Mouse (Mus musculus) forebrain, embryonic 15.5 days (tissue): Measurements from ENCODE around the gene Slc7a7. TPM values are rescaled to one million over a fixed set of nuclear protein-coding genes. Genes with fewer than 3 reads are reported as not detected.

ENCODE experiments used
- ATAC-seq: fragments of 200-750 bp; cut with Nextera tagmentation; replicated peaks from 2 replicates; pipeline ENCODE4 v1.8.0; 2017; ENCODE audit warnings: mild to moderate bottlenecking, moderate TSS enrichment, moderate library complexity
- H3K27ac ChIP-seq: fragments of 300-500 bp; sonication (generic); replicated peaks from 2 replicates; pipeline ENCODE4 v1.5.1; 2015; ENCODE audit warnings: mild to moderate bottlenecking, inconsistent platforms
- H3K27me3 ChIP-seq: fragments of 300-500 bp; sonication (generic); 2 replicates; pipeline ENCODE4 v1.6.1; 2015; ENCODE audit warnings: inconsistent platforms
- H3K36me3 ChIP-seq: fragments of 300-500 bp; sonication (generic); 2 replicates; pipeline ENCODE4 v1.6.1; 2015; ENCODE audit warnings: mild to moderate bottlenecking, inconsistent platforms
- H3K4me1 ChIP-seq: fragments of 300-500 bp; sonication (generic); 2 replicates; pipeline ENCODE4 v1.6.1; 2015; ENCODE audit warnings: inconsistent platforms
- H3K4me2 ChIP-seq: fragments of 300-500 bp; sonication (generic); replicated peaks from 2 replicates; pipeline ENCODE4 v1.6.1; 2015; ENCODE audit warnings: mild to moderate bottlenecking, inconsistent platforms
- H3K4me3 ChIP-seq: fragments of 300-500 bp; sonication (generic); 2 replicates; pipeline ENCODE4 v1.5.1; 2015; ENCODE audit warnings: mild to moderate bottlenecking, inconsistent platforms
- H3K9ac ChIP-seq: fragments of 300-500 bp; sonication (generic); replicated peaks from 2 replicates; pipeline ENCODE4 v1.6.1; 2015; ENCODE audit warnings: mild to moderate bottlenecking, inconsistent platforms
- H3K9me3 ChIP-seq: fragments of 300-500 bp; sonication (generic); 2 replicates; pipeline ENCODE4 v1.6.1; 2016; ENCODE audit warnings: inconsistent platforms
- whole genome bisulfite sequencing: fragments of 180-500 bp; shearing (Covaris S2); methylation state at CpG from one replicate; pipeline ENCODE4 v1.1.7; 2015; ENCODE audit warnings: mixed read lengths; 5-methylcytosine and 5-hydroxymethylcytosine counted together
- polyA plus RNA-seq: library from polyadenylated mRNA; unstranded; fragments of >200 nt; fragmentation: Nextera tagmentation; extraction: Ambion mirVana; gene quantifications from 2 replicates; pipeline ENCODE4 v1.2.1, GENCODE M21; 2015

Gene Slc7a7
- polyA plus RNA-seq, 1 experiment from 2014 or later: 5.0 TPM

DNA sequence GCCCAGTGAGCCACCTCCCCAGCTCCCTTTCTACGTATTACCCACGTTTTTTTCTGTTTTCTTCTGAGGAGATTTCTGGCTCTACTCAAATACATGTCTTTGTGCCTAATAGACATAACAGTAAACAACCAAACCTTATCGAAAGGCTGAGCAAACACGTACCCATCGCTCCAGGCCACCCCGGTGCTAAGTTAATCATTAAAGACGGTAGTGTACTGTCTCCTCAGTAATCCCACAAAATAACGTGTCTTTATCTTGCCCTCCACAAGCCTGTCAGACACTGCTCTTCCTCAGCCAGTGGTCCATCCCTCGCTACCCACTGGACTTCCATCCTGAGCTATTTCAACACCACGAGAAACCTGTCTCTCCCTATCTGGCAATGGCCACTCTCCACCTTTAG is 35.8 kb downstream of the Slc7a7 start:
- no peaks in the 10 kb centered on the region for H3K4me1 ChIP-seq
- no peak overlapping the region for H3K4me3 ChIP-seq
- H3K9me3 ChIP-seq: no peaks in the 10 kb centered on the region
- H3K27me3 ChIP-seq: no peaks in the 10 kb centered on the region
- H3K4me2 ChIP-seq: no peak overlapping the region
- 86% methylated on average over 10 of the region's 10 CpGs for WGBS
- no peaks in the 10 kb centered on the region for H3K36me3 ChIP-seq
- H3K27ac ChIP-seq: no peak overlapping the region
- no peak overlapping the region for H3K9ac ChIP-seq
- ATAC-seq: no peak

DNA sequence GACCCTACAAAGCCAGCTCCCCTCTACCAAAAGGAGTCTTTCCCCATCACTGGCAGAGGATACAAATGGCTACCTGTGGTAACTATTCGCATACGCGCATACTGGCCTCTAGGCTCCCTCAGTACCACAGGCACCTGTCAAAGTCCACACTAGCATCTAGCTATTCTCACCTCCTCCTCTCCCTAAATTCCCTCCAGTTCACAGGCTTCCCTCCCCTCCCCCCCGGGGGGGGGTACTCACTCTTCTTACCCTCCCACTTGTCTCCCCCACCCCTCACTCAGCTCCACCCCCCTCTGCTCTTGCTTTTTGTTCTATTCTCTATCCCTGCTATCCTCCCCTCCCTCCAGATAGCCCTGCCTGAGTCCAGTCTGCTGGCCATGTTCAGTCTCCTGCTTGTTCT is 37.0 kb downstream of the Slc7a7 start:
- no peaks in the 10 kb centered on the region for H3K9me3 ChIP-seq
- no peak overlapping the region for H3K4me3 ChIP-seq
- no peak overlapping the region for H3K4me2 ChIP-seq
- H3K4me1 ChIP-seq: no peaks in the 10 kb centered on the region
- no peak overlapping the region for H3K9ac ChIP-seq
- no peak overlapping the region for H3K27ac ChIP-seq
- 75% methylated on average over 4 of the region's 4 CpGs for WGBS
- no peaks in the 10 kb centered on the region for H3K27me3 ChIP-seq
- ATAC-seq: no peak
- no peaks in the 10 kb centered on the region for H3K36me3 ChIP-seq

DNA sequence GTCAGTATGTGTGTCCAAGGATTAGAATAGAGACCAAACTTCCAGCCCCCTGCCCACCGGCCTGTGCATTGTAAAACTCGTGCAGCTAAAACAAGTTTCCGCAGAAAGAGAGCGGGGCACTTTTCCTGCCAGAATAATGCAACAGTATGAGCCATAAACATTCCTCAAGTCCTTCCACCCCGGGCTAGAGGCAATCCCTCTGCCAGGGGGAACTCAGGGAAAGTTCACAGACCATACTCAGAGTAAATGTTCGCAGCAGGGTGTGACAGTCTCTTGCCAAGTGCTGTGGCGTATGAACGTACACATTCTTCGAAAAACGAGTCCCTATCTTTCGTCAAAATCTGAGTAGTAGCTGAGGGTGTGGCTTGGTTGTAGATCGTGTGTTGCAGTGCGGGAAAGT is 38.0 kb downstream of the Slc7a7 start:
- no peaks in the 10 kb centered on the region for H3K27me3 ChIP-seq
- H3K4me3 ChIP-seq: no peak overlapping the region
- ATAC-seq: no peak
- no peaks in the 10 kb centered on the region for H3K36me3 ChIP-seq
- H3K27ac ChIP-seq: no peak overlapping the region
- H3K9me3 ChIP-seq: no peaks in the 10 kb centered on the region
- WGBS: 81% methylated on average over 13 of the region's 13 CpGs
- no peak overlapping the region for H3K4me2 ChIP-seq
- no peaks in the 10 kb centered on the region for H3K4me1 ChIP-seq
- no peak overlapping the region for H3K9ac ChIP-seq

DNA sequence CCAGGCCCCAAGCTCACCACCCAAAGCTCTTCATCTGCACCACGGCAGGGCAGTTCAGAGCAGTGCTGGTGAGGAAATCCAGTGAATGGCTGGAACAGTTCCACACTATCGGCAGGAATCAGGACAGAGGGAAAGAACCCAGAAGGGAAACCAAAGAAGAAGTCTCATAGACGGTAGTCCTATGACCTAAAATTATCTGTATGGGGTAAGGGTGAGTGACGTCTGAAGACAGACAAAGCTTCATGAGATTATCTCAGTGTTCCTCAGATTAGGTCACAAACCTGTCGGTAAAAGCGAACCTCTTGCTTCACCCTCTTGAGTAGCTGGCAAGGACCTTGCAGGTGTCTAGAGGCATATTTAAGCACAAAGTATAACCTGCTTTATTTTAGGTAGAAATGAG is 40.4 kb downstream of the Slc7a7 start:
- Histone ChIP-seq H3K4me2 (no peak overlapping the region), H3K4me3 (no peak overlapping the region), H3K27ac (no peak overlapping the region), H3K9me3 (no peaks in the 10 kb centered on the region), H3K27me3 (no peaks in the 10 kb centered on the region), H3K4me1 (no peaks in the 10 kb centered on the region), H3K9ac (no peak overlapping the region), H3K36me3 (no peaks in the 10 kb centered on the region)
- 91% methylated on average over 6 of the region's 6 CpGs for WGBS
- no peak for ATAC-seq

DNA sequence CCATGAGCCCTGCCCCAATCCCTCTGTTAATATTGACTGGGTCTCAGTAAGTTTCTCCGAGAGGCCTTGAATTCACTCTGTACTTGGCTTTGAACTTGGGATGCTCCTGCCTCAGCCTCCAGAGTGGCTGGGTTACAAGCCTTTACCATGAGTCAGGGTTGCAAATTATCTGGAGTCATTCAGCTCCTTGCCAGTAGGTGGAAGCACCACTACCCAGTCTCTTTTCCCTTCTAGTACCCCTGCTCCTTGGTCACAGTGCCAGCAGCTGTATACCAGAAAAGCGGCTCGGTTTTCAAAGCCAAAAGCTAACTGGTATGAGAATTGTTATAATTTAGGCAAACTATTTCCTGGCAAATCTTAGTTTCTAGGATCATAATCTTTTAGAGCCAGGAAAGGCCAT is 41.7 kb downstream of the Slc7a7 start:
- Histone ChIP-seq H3K4me2 (no peak overlapping the region), H3K4me1 (no peaks in the 10 kb centered on the region), H3K27me3 (no peaks in the 10 kb centered on the region), H3K27ac (no peak overlapping the region), H3K9me3 (no peaks in the 10 kb centered on the region; the same call in 1 of the 2 replicates), H3K9ac (no peak overlapping the region), H3K4me3 (no peak overlapping the region), H3K36me3 (peaks cover 4% of the 10 kb centered on the region; the same call in 1 of the 2 replicates)
- 81% methylated on average over 3 of the region's 3 CpGs for WGBS
- ATAC-seq: no peak

DNA sequence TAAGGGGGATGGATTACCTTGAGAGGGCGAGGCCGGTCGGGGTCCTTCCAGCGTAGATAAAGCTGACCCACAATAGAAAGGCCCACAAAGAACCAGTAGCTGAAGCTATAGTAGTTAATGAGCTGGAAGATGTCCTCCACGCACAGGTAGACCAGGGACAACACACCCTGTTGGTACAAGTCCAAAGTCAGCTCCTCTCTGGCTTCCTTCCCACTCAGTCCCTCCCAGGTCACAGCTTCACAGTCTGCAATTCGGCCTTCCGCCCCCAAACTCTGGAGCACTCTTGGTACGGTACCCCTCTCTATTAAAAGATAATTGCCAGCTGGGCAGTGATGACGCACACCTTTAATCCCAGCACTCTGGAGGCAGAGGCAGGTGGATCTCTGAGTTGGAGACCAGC is 44.7 kb downstream of the Slc7a7 start:
- no peak for ATAC-seq
- 96% methylated on average over 9 of the region's 9 CpGs for WGBS

DNA sequence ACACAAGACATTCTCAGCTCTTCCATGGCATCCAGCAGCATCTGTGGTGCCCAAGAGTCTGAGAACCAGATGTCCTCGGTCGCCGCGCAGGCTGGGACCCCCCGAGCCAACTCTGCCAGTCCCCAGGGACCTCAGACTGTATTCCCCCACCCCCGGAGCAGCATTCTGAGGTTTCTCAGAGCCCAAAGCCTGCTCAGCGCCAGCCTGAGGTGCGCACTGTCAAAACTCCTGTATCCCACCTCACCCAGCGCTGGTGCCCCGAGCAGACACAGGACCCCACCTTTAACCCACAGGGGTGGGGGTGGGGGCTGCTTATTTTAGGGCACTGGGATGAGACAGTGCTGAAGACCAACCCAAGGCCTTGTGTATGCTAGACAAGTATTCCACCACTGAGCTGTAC is 46.1 kb downstream of the Slc7a7 start:
- Histone ChIP-seq H3K4me1 (no peaks in the 10 kb centered on the region), H3K27me3 (no peaks in the 10 kb centered on the region), H3K4me3 (no peak overlapping the region), H3K36me3 (peaks cover 47% of the 10 kb centered on the region), H3K27ac (no peak overlapping the region), H3K4me2 (no peak overlapping the region), H3K9me3 (no peaks in the 10 kb centered on the region; the same call in 1 of the 2 replicates), H3K9ac (no peak overlapping the region)
- ATAC-seq: peak; percentile 42; the same call in 1 of the 2 replicates
- WGBS: 97% methylated on average over 10 of the region's 10 CpGs

More for the DNA sequence above, 44.7 kb downstream of the Slc7a7 start:
- H3K4me3 ChIP-seq: no peak overlapping the region
- no peak overlapping the region for H3K4me2 ChIP-seq
- no peak overlapping the region for H3K9ac ChIP-seq
- peaks cover 33% of the 10 kb centered on the region for H3K36me3 ChIP-seq
- H3K4me1 ChIP-seq: no peaks in the 10 kb centered on the region
- H3K27ac ChIP-seq: no peak overlapping the region
- no peaks in the 10 kb centered on the region for H3K27me3 ChIP-seq
- no peaks in the 10 kb centered on the region; the same call in 1 of the 2 replicates for H3K9me3 ChIP-seq

DNA sequence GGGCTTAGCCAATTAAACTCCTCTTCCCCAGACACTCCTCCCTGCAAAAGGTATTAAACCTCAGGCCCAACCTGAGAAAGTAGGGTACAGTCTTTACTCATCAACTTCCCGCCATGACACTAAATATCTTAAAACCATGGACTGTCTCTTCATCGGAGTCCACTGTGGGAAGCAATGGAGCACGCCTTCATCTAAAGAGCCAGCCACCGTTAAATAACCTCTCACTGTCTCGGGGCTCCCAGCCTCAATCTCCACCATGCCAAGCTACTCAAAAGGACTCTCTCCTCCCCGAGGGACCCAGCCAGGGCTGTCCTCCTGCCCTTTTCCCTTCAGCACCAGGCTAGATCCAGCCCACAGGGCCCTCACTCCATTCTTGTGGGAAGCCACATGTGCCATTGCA is 47.0 kb downstream of the Slc7a7 start:
- no peak overlapping the region for H3K4me2 ChIP-seq
- H3K9me3 ChIP-seq: no peaks in the 10 kb centered on the region; the same call in 1 of the 2 replicates
- WGBS: 95% methylated on average over 6 of the region's 6 CpGs
- no peak overlapping the region for H3K9ac ChIP-seq
- H3K36me3 ChIP-seq: peaks cover 49% of the 10 kb centered on the region
- no peaks in the 10 kb centered on the region for H3K27me3 ChIP-seq
- H3K27ac ChIP-seq: no peak overlapping the region
- H3K4me3 ChIP-seq: no peak overlapping the region
- no peaks in the 10 kb centered on the region for H3K4me1 ChIP-seq
- ATAC-seq: no peak

DNA sequence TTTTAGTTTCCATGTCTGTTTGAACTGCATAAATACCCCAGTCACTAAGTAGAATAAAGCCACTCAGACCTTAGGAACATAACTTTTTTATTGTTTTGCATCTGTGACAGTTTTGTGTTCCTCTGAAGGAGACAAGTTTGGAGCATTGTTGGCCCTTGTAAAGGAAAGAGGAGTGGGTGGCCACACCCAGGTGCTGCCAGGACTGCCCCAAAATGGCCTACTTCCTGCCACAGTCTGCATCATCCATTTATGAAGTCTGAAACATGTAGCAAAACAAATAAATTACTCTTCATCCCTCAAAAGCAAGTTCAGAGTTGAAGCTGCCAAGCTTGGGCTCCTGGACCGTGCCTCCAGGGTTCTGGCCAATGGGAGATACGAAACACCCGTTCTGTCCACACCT is 48.2 kb downstream of the Slc7a7 start:
- no peaks in the 10 kb centered on the region for H3K27me3 ChIP-seq
- H3K9me3 ChIP-seq: no peaks in the 10 kb centered on the region; the same call in 1 of the 2 replicates
- peaks cover 54% of the 10 kb centered on the region for H3K36me3 ChIP-seq
- no peak for ATAC-seq
- no peak overlapping the region for H3K27ac ChIP-seq
- WGBS: 94% methylated on average over 3 of the region's 3 CpGs
- no peaks in the 10 kb centered on the region for H3K4me1 ChIP-seq
- no peak overlapping the region for H3K4me3 ChIP-seq
- no peak overlapping the region for H3K4me2 ChIP-seq
- H3K9ac ChIP-seq: no peak overlapping the region

DNA sequence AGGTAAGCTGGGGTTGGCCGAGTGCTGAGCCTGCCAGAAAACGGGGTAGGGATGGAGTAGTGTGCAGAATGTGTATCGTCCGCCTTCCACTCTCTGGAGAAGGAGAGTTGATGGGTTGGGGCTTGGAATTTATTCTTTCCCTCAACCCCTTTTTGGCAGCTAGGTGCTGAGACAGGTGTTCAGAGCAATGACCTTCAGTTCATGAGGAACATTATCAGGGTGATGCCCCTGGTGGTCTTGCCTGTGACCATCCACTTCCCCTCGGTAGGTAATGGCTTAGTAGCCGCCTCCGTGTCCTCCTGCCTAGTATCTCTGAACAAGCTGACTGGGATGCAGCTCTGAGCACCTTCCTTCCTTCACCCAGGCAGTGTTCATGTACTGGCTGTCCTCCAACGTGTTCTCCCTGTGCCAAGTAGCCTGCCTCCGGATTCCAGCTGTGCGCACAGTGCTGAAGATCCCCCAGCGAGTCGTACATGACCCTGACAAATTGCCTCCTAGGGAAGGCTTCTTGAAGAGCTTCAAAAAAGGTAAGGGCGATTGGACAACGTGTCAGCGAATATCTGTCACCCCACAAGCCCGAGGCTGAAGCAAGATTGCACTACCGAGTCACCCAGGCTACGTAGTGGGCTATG is 50.0 kb downstream of the Slc7a7 start:
- Histone ChIP-seq H3K9me3 (no peaks in the 10 kb centered on the region; the same call in 1 of the 2 replicates), H3K36me3 (peaks cover 69% of the 10 kb centered on the region), H3K4me1 (peaks cover 8% of the 10 kb centered on the region), H3K9ac (no peak overlapping the region), H3K27me3 (no peaks in the 10 kb centered on the region), H3K27ac (no peak overlapping the region), H3K4me2 (no peak overlapping the region), H3K4me3 (no peak overlapping the region)
- no peak for ATAC-seq
- 92% methylated on average over 18 of the region's 18 CpGs for WGBS

DNA sequence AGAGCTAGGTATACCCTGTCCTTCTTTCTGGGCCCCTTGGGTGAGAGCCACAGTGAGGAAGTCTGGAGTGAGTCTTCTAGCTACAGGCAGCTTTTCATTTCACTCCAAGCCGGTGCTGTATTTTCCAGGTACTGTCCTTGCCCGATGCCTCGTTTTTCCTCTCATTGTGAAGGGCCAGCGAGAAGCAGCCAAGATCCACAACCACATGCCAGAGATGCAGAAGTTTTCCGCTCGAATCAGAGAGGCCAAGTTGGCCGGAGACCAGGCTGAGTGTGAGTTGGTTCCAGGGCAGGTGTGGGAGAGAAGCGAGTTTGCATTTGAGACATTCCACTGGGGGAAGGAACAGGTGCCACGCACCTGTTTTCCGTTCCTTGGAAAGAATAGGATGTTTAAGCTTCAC is 51.0 kb downstream of the Slc7a7 start:
- 94% methylated on average over 10 of the region's 10 CpGs for WGBS
- Histone ChIP-seq H3K4me2 (no peak overlapping the region), H3K27ac (no peak overlapping the region), H3K4me1 (peaks cover 18% of the 10 kb centered on the region), H3K9ac (no peak overlapping the region), H3K4me3 (no peak overlapping the region), H3K9me3 (no peaks in the 10 kb centered on the region; the same call in 1 of the 2 replicates), H3K36me3 (peaks cover 68% of the 10 kb centered on the region), H3K27me3 (no peaks in the 10 kb centered on the region)
- no peak for ATAC-seq

DNA sequence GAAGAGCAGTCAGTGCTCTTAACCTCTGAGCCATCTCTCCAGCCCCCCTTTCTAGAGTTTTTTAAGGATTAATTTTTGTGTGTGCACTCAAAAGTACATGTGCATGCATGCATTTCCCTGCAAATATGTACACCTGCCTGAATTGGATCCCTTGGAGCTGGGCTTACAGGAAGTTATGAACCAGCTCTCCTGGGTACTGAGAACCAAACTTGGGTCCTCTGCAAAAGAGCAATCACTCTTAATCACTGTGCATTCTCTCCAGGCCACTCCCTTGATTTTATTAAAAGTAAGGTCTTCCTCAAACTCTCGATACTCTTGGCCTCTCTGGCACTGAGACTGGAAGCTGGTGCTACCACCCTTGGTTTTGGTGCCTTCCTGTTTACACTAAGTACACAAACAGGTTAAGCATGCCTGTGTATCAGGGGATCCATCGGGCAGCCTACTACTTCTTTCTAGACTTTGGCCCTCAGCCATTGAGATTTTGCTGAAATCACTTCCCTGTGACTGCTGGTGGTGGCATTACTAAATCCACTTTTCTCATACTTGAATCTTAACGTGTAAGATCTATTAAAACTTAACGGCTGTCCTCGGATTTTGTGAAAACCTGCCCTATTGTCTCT is 52.4 kb downstream of the Slc7a7 start:
- no peak overlapping the region for H3K27ac ChIP-seq
- H3K4me3 ChIP-seq: no peak overlapping the region
- WGBS: 95% methylated on average over 5 of the region's 5 CpGs
- peaks cover 58% of the 10 kb centered on the region for H3K36me3 ChIP-seq
- no peak overlapping the region for H3K9ac ChIP-seq
- peaks cover 20% of the 10 kb centered on the region for H3K4me1 ChIP-seq
- no peak for ATAC-seq
- H3K9me3 ChIP-seq: no peaks in the 10 kb centered on the region
- no peak overlapping the region for H3K4me2 ChIP-seq
- H3K27me3 ChIP-seq: no peaks in the 10 kb centered on the region

DNA sequence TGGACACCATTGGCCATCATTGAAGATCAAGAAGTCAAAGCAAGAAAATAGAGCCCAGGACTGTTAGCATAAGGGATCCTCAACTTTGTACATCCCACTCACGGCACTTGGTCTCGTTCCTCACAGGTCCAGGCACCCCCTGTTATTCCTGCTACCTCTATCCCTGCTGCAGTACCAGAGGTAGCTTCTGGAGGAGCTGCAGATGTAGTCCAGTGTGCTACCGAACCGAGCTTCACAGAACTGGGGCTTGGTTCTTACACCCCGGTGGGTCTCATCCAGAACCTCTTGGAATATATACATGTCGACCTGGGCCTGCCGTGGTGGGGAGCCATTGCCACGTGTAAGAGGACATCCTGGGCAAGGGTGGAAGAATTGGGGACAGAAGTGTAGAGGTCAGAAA is 54.4 kb downstream of the Slc7a7 start:
- Histone ChIP-seq H3K9ac (no peak overlapping the region), H3K4me1 (peaks cover 20% of the 10 kb centered on the region), H3K27ac (no peak overlapping the region), H3K4me3 (no peak overlapping the region), H3K4me2 (no peak overlapping the region), H3K9me3 (no peaks in the 10 kb centered on the region), H3K36me3 (peaks cover 39% of the 10 kb centered on the region), H3K27me3 (no peaks in the 10 kb centered on the region)
- WGBS: 95% methylated on average over 8 of the region's 8 CpGs
- ATAC-seq: no peak
